Mouse (Mus musculus): ENCODE data around the gene Csf2rb. TPM values are rescaled to one million over a fixed set of nuclear protein-coding genes. Genes with fewer than 3 reads are reported as not detected.
A peak's percentile ranks its signal among the peaks of the same experiment; 100 is the strongest.
"Not testable (repeated sequence)": the region's sequence is repeated elsewhere in the genome, so short reads cannot be mapped to it uniquely, and the experiment has no call there.

Csf2rb gene
- polyA plus RNA-seq (2016; fragmentation: Nextera tagmentation; extraction: Ambion mirVana): 2.1 and 2.2 TPM in 2 replicates

- Histone ChIP-seq H3K27ac (replicated peaks) (no peak within 1 kb of the TSS), H3K27me3 (replicated peaks; ENCODE audit: low read depth, poor library complexity, severe bottlenecking) (no peaks in the 10 kb centered on the region), H3K4me1 (no peaks in the 10 kb centered on the region; the same call in 1 of the 2 replicates), H3K4me3 (no peak within 1 kb of the TSS), H3K36me3 (replicated peaks) (no peaks in the 10 kb centered on the region), H3K9me3 (no peaks in the 10 kb centered on the region)
- WGBS: 77% methylated on average over 11 of the region's 11 CpGs
- DNase-seq (ENCODE audit: low spot score): no peak
Observed at GRCm38 (mm10) chr15:78325671-78326339, at the start of gene Csf2rb. TSS of gene Csf2rb (plus strand) at chr15:78325752.

- Histone ChIP-seq H3K4me1 (peaks cover 9% of the 10 kb centered on the region), H3K9me3 (no peaks in the 10 kb centered on the region), H3K4me3 (no peak overlapping the region), H3K27ac (replicated peaks) (no peak overlapping the region), H3K27me3 (replicated peaks; ENCODE audit: low read depth, poor library complexity, severe bottlenecking) (no peaks in the 10 kb centered on the region), H3K36me3 (replicated peaks) (no peaks in the 10 kb centered on the region)
- DNase-seq (ENCODE audit: low spot score): no peak
- 80% methylated on average over 2 of the region's 2 CpGs for WGBS
Observed at GRCm38 (mm10) chr15:78278308-78278707, 47.2 kb upstream of the Csf2rb start.

- no peaks in the 10 kb centered on the region for H3K9me3 ChIP-seq
- H3K4me1 ChIP-seq: peaks cover 5% of the 10 kb centered on the region
- no peaks in the 10 kb centered on the region for H3K27me3 ChIP-seq (replicated peaks; ENCODE audit: low read depth, poor library complexity, severe bottlenecking)
- DNase-seq (ENCODE audit: low spot score): no peak
- WGBS: 83% methylated on average over 5 of the region's 5 CpGs
- no peak overlapping the region for H3K4me3 ChIP-seq
- no peaks in the 10 kb centered on the region for H3K36me3 ChIP-seq (replicated peaks)
- no peak overlapping the region for H3K27ac ChIP-seq (replicated peaks)
Observed at GRCm38 (mm10) chr15:78287941-78288340, 37.6 kb upstream of the Csf2rb start.

GRCm38 (mm10) chr15:78289775-78290174 lies 35.8 kb upstream of the Csf2rb start:
- peaks cover 13% of the 10 kb centered on the region for H3K4me1 ChIP-seq
- not testable (repeated sequence) for H3K36me3 ChIP-seq (replicated peaks); H3K4me3 ChIP-seq; DNase-seq (ENCODE audit: low spot score); H3K9me3 ChIP-seq; H3K27ac ChIP-seq (replicated peaks); H3K27me3 ChIP-seq (replicated peaks; ENCODE audit: low read depth, poor library complexity, severe bottlenecking)
- 66% methylated on average over 5 of the region's 5 CpGs for WGBS

GRCm38 (mm10) chr15:78293228-78293627 lies 32.3 kb upstream of the Csf2rb start:
- H3K27me3 ChIP-seq (replicated peaks; ENCODE audit: low read depth, poor library complexity, severe bottlenecking); H3K9me3 ChIP-seq; H3K4me3 ChIP-seq; H3K36me3 ChIP-seq (replicated peaks): not testable (repeated sequence)
- Histone ChIP-seq H3K27ac (replicated peaks) (peak overlapping the region; percentile 59; the same call in 1 of the 2 replicates), H3K4me1 (peaks cover 13% of the 10 kb centered on the region)
- DNase-seq (ENCODE audit: low spot score): peak; percentile 23
- 15% methylated on average over 2 of the region's 2 CpGs for WGBS

GRCm38 (mm10) chr15:78293716-78294115 lies 31.8 kb upstream of the Csf2rb start:
- peak overlapping the region; percentile 41; the same call in 1 of the 2 replicates for H3K27ac ChIP-seq (replicated peaks)
- 80% methylated on average over 4 of the region's 4 CpGs for WGBS

GRCm38 (mm10) chr15:78298558-78298957 lies 27.0 kb upstream of the Csf2rb start:
- 94% methylated on average over 1 of the region's 1 CpGs for WGBS
- H3K9me3 ChIP-seq: no peaks in the 10 kb centered on the region

More at GRCm38 (mm10) chr15:78293716-78294115, 31.8 kb upstream of the Csf2rb start:
- Histone ChIP-seq H3K27me3 (replicated peaks; ENCODE audit: low read depth, poor library complexity, severe bottlenecking) (no peaks in the 10 kb centered on the region), H3K4me3 (no peak overlapping the region), H3K9me3 (no peaks in the 10 kb centered on the region), H3K36me3 (replicated peaks) (no peaks in the 10 kb centered on the region), H3K4me1 (peaks cover 13% of the 10 kb centered on the region)
- no peak for DNase-seq (ENCODE audit: low spot score)

GRCm38 (mm10) chr15:78299641-78300040 lies 25.9 kb upstream of the Csf2rb start:
- no peaks in the 10 kb centered on the region for H3K4me1 ChIP-seq
- no peaks in the 10 kb centered on the region for H3K36me3 ChIP-seq (replicated peaks)
- H3K9me3 ChIP-seq: no peaks in the 10 kb centered on the region
- H3K27ac ChIP-seq (replicated peaks): no peak overlapping the region
- DNase-seq (ENCODE audit: low spot score): no peak
- no peaks in the 10 kb centered on the region for H3K27me3 ChIP-seq (replicated peaks; ENCODE audit: low read depth, poor library complexity, severe bottlenecking)
- H3K4me3 ChIP-seq: no peak overlapping the region
- WGBS: 78% methylated on average over 3 of the region's 3 CpGs

More at GRCm38 (mm10) chr15:78298558-78298957, 27.0 kb upstream of the Csf2rb start:
- no peaks in the 10 kb centered on the region for H3K36me3 ChIP-seq (replicated peaks)
- 0 out of 2 replicates have a peak, but pooled peaks cover 2% of the 10 kb centered on the region for H3K4me1 ChIP-seq
- H3K27me3 ChIP-seq (replicated peaks; ENCODE audit: low read depth, poor library complexity, severe bottlenecking): no peaks in the 10 kb centered on the region
- no peak overlapping the region for H3K4me3 ChIP-seq
- H3K27ac ChIP-seq (replicated peaks): no peak overlapping the region
- DNase-seq (ENCODE audit: low spot score): no peak

- Histone ChIP-seq H3K27ac (replicated peaks) (no peak overlapping the region), H3K4me1 (no peaks in the 10 kb centered on the region), H3K4me3 (no peak overlapping the region), H3K27me3 (replicated peaks; ENCODE audit: low read depth, poor library complexity, severe bottlenecking) (no peaks in the 10 kb centered on the region), H3K36me3 (replicated peaks) (no peaks in the 10 kb centered on the region), H3K9me3 (no peaks in the 10 kb centered on the region)
- no peak for DNase-seq (ENCODE audit: low spot score)
Observed at GRCm38 (mm10) chr15:78300773-78301172, 24.8 kb upstream of the Csf2rb start.

GRCm38 (mm10) chr15:78302718-78303117 lies 22.8 kb upstream of the Csf2rb start:
- Histone ChIP-seq H3K4me3 (no peak overlapping the region), H3K36me3 (replicated peaks) (no peaks in the 10 kb centered on the region), H3K4me1 (no peaks in the 10 kb centered on the region), H3K27me3 (replicated peaks; ENCODE audit: low read depth, poor library complexity, severe bottlenecking) (no peaks in the 10 kb centered on the region), H3K27ac (replicated peaks) (no peak overlapping the region), H3K9me3 (no peaks in the 10 kb centered on the region)
- no peak for DNase-seq (ENCODE audit: low spot score)
- WGBS: 96% methylated on average over 4 of the region's 4 CpGs

GRCm38 (mm10) chr15:78303665-78304233 lies 21.8 kb upstream of the Csf2rb start:
- no peaks in the 10 kb centered on the region for H3K36me3 ChIP-seq (replicated peaks)
- DNase-seq (ENCODE audit: low spot score): no peak
- no peak overlapping the region for H3K4me3 ChIP-seq
- H3K4me1 ChIP-seq: no peaks in the 10 kb centered on the region
- H3K9me3 ChIP-seq: no peaks in the 10 kb centered on the region
- 89% methylated on average over 6 of the region's 6 CpGs for WGBS
- H3K27ac ChIP-seq (replicated peaks): no peak overlapping the region
- H3K27me3 ChIP-seq (replicated peaks; ENCODE audit: low read depth, poor library complexity, severe bottlenecking): no peaks in the 10 kb centered on the region

- Histone ChIP-seq H3K36me3 (replicated peaks) (no peaks in the 10 kb centered on the region), H3K4me3 (no peak within 1 kb of the TSS), H3K27me3 (replicated peaks; ENCODE audit: low read depth, poor library complexity, severe bottlenecking) (no peaks in the 10 kb centered on the region), H3K9me3 (no peaks in the 10 kb centered on the region), H3K4me1 (peaks cover 7% of the 10 kb centered on the region; the same call in 1 of the 2 replicates), H3K27ac (replicated peaks) (no peak within 1 kb of the TSS)
- WGBS: 81% methylated on average over 10 of the region's 10 CpGs
- DNase-seq (ENCODE audit: low spot score): no peak
Observed at GRCm38 (mm10) chr15:78305341-78305933, 20.1 kb upstream of the Csf2rb start, which contains the start of gene Csf2rb2. TSS of gene Csf2rb2 (minus strand) at chr15:78305721.

- Histone ChIP-seq H3K4me3 (no peak overlapping the region), H3K27me3 (replicated peaks; ENCODE audit: low read depth, poor library complexity, severe bottlenecking) (no peaks in the 10 kb centered on the region), H3K9me3 (no peaks in the 10 kb centered on the region), H3K27ac (replicated peaks) (no peak overlapping the region), H3K36me3 (replicated peaks) (no peaks in the 10 kb centered on the region), H3K4me1 (peaks cover 7% of the 10 kb centered on the region; the same call in 1 of the 2 replicates)
- DNase-seq (ENCODE audit: low spot score): no peak
- WGBS: 20% methylated on average over 5 of the region's 5 CpGs
Observed at GRCm38 (mm10) chr15:78309865-78310264, 15.7 kb upstream of the Csf2rb start.
